Mouse (Mus musculus): ENCODE results near the gene Vmn1r159. TPM values are rescaled to one million over a fixed set of nuclear protein-coding genes. Genes with fewer than 3 reads are reported as not detected.
"Not testable (repeated sequence)": the region's sequence is repeated elsewhere in the genome, so short reads cannot be mapped to it uniquely, and the experiment has no call there.

The Vmn1r159 gene
- not detected in 2 replicates for polyA plus RNA-seq (2012; rRNA removed)

DNA sequence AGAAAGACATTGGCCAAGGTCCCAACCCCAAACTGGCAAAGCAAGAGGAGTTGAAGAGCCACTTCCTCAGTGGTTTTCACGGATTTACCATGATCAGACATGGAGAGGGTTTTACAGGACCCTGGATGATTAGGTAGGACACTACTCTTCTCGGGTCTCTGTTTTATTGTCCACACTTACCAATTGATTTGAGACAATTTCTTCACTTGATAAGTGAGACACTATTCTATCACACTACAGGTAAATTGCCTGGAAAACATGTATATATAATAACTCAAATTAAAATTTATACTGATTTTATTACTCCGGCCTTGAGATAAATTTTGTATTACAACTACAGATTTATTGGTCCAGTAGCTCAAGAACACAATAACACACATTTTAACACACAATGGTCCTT lies at the start of gene Vmn1r159:
Gene Vmn1r159 (minus strand): TSS at position 101 of the 400 bp plus-strand sequence.
- not testable (repeated sequence) for H3K36me3 ChIP-seq (ENCODE audit: control insufficient read depth, insufficient read depth, low read length); H3K27me3 ChIP-seq (ENCODE audit: control insufficient read depth, insufficient read depth, low read length); H3K4me3 ChIP-seq (ENCODE audit: low read depth, low read length); H3K27ac ChIP-seq (ENCODE audit: insufficient read depth, low read depth, low read length); H3K4me1 ChIP-seq (ENCODE audit: control insufficient read depth, insufficient read depth, insufficient read length, low read length)
- 58% methylated on average over 3 of the region's 3 CpGs for WGBS

DNA sequence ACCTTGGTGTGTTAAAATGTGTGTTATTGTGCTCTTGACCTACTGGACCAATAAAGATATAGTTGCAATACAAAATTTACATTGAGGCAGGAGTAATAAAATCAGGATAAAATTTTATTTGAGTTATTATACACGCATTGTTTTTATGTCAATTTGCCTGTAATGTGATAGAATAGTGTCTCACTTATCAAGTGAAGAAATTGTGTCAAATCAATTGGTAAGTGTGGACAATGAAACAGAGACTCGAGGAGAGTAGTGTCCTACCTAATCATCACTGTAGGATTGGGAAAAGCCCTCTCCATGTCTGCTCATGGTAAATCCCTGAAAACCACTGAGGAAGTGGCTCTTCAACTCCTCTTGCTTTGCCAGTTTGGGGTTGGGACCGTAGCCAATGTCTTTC lies 27.5 kb upstream of the Vmn1r159 start, which contains the start of gene Vmn1r160:
Gene Vmn1r160 (plus strand): TSS at position 301 of the 400 bp plus-strand sequence.
- not testable (repeated sequence) for H3K4me1 ChIP-seq (ENCODE audit: control insufficient read depth, insufficient read depth, insufficient read length, low read length); H3K36me3 ChIP-seq (ENCODE audit: control insufficient read depth, insufficient read depth, low read length); H3K27me3 ChIP-seq (ENCODE audit: control insufficient read depth, insufficient read depth, low read length); H3K4me3 ChIP-seq (ENCODE audit: low read depth, low read length); H3K27ac ChIP-seq (ENCODE audit: insufficient read depth, low read depth, low read length)
- WGBS, result 31% methylated on average over 1 of the region's 3 CpGs

Other genes starting within 250 kb of the Vmn1r159 start
- gene Vmn1r155, start 185.6 kb downstream of the Vmn1r159 start, polyA plus RNA-seq (2012; rRNA removed), result not detected in 2 replicates
- not detected in 2 replicates for gene Gm8693, start 151.3 kb downstream of the Vmn1r159 start, polyA plus RNA-seq (2012; rRNA removed)
- gene Gm4567, start 123.9 kb downstream of the Vmn1r159 start, polyA plus RNA-seq (2012; rRNA removed), result not detected in 2 replicates
- gene Vmn1r157, start 81.9 kb downstream of the Vmn1r159 start, polyA plus RNA-seq (2012; rRNA removed), result not detected in 2 replicates
- not detected in 2 replicates for gene Vmn1r158, start 52.8 kb downstream of the Vmn1r159 start, polyA plus RNA-seq (2012; rRNA removed)
- gene Vmn1r160, start 27.6 kb upstream of the Vmn1r159 start, polyA plus RNA-seq (2012; rRNA removed), result not detected in 2 replicates
- not detected in 2 replicates for gene Gm4214, start 141.1 kb upstream of the Vmn1r159 start, polyA plus RNA-seq (2012; rRNA removed)
- gene Gm4216, start 176.3 kb upstream of the Vmn1r159 start, polyA plus RNA-seq (2012; rRNA removed), result not detected in 2 replicates
- not detected in 2 replicates for gene Vmn1r163, start 211.9 kb upstream of the Vmn1r159 start, polyA plus RNA-seq (2012; rRNA removed)
- not detected in 2 replicates for gene Gm8720, start 223.9 kb upstream of the Vmn1r159 start, polyA plus RNA-seq (2012; rRNA removed)